Mouse (Mus musculus) C2C12 (cell line): ENCODE measurements around the gene Tubg2. TPM values are rescaled to one million over a fixed set of nuclear protein-coding genes. Genes with fewer than 3 reads are reported as not detected.

Experiments used
- H3K27me3 ChIP-seq: one replicate; pipeline ENCODE4 v1.6.1; 2011; ENCODE audit not compliant: control insufficient read depth, insufficient read depth, insufficient read length
- H3K36me3 ChIP-seq: one replicate; pipeline ENCODE4 v1.6.1; 2011; ENCODE audit not compliant: control insufficient read depth, insufficient read depth
- H3K4me3 ChIP-seq: one replicate; pipeline ENCODE4 v1.5.1; 2011; ENCODE audit warnings: mild to moderate bottlenecking, control low read depth; ENCODE audit not compliant: poor library complexity, insufficient read depth, severe bottlenecking
- H3K79me2 ChIP-seq: one replicate; pipeline ENCODE4 v1.6.1; 2011; ENCODE audit not compliant: control insufficient read depth, insufficient read depth
- H3K79me3 ChIP-seq: one replicate; pipeline ENCODE4 v1.6.1; 2011; ENCODE audit warnings: low read depth, control low read depth
- H3ac ChIP-seq: one replicate; pipeline ENCODE3; 2011; ENCODE audit warnings: low read depth; ENCODE audit not compliant: control insufficient read depth, insufficient read length
- CEBPB ChIP-seq: IDR thresholded peaks from one replicate; pipeline ENCODE4 v1.6.1; 2011; ENCODE audit warnings: low read depth, mild to moderate bottlenecking, control low read depth, moderate library complexity
- CTCF ChIP-seq: IDR thresholded peaks from one replicate; pipeline ENCODE4 v1.5.1; 2011; ENCODE audit not compliant: control insufficient read depth, insufficient read depth, insufficient read length
- FOSL1 ChIP-seq: IDR thresholded peaks from one replicate; pipeline ENCODE4 v1.8.0; 2011; ENCODE audit warnings: mild to moderate bottlenecking, low read length; ENCODE audit not compliant: poor library complexity, insufficient read depth, severe bottlenecking
- MAX ChIP-seq: IDR thresholded peaks from one replicate; pipeline ENCODE4 v1.6.1; 2011; ENCODE audit warnings: mild to moderate bottlenecking, control low read depth
- MYOD1 ChIP-seq: IDR thresholded peaks from one replicate; pipeline ENCODE4 v1.6.1; 2011; ENCODE audit warnings: low read depth; ENCODE audit not compliant: control insufficient read depth, insufficient read length
- MYOG ChIP-seq: IDR thresholded peaks from one replicate; pipeline ENCODE4 v1.6.1; 2011; ENCODE audit not compliant: control insufficient read depth, insufficient read length; ENCODE audit errors: extremely low read depth
- USF1 ChIP-seq: IDR thresholded peaks from one replicate; pipeline ENCODE4 v1.6.1; 2011; ENCODE audit warnings: low read depth, mild to moderate bottlenecking, control low read depth, moderate library complexity
- polyA plus RNA-seq: library from polyadenylated mRNA; unstranded; fragments of >200 nt; fragmentation: generic; extraction: Trizol; gene quantifications from one replicate; pipeline ENCODE4 v1.2.1, GENCODE M21; 2012; ENCODE audit warnings: missing spikeins

The Tubg2 gene
- polyA plus RNA-seq, 1 experiment, result 0.13 TPM

DNA sequence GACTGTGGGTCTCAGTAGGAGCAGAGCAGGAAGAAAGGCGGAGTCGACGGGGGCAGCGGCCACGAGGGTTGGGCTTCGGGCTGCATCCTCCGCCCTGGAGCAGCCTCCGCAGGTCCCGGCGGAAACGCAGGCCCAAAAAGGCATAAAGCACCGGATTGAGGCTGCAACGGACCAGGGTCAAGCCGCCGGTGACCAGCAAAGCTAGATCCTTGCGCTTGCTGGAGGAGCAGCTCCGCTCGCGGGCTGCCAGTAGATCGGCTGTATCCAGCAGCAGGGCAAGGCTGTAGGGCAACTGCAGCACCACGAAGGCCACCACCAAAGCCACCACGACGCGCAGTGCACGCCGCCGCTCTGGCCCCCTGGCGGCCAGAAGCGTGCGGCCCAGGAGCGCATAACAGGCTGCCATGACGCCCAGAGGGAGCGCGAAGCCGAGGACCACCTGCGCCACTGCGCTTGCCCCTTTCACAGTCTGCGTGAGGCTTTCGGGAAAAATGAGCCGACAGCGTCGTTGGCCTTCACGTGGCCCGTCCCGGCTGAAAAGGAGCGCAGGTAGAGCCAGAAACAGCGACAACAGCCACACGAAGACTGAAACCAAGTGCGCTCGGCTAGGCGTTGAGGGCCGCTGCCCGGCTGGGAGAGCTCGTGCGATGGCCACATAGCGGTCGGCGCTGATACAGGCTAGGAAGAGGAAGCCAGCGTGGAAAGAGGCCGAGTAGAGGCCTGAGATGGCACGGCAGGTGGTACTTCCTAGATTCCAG, 18.1 kb downstream of the Tubg2 start:
- Histone ChIP-seq H3K79me2 (peaks cover 22% of the 10 kb centered on the region), H3K79me3 (peaks cover 17% of the 10 kb centered on the region), H3ac (peak overlapping the region; percentile 65), H3K36me3 (no peaks in the 10 kb centered on the region), H3K27me3 (no peaks in the 10 kb centered on the region), H3K4me3 (peak overlapping the region; percentile 29)
- TF ChIP-seq USF1 (no peak), MYOG (no peak), CTCF (peak; percentile 99), MAX (peak; percentile 94), MYOD1 (no peak), FOSL1 (no peak), CEBPB (no peak)

DNA sequence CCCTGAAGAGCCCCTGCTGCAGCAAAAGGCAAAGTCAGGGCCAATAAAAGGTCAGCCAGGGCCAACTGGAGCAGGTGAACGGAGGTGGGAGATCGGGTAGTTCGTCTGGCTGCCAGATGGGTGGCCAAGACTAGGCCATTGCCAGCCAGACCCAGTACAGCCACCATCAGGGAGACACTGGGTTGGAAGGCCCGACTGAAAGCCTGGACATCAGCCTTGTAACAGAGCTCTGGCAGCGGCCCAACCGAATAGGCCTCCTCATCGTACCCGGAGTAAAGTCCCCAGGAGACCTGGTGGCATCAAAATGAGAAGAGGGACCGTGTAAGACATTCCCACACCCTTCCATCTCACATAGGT, 18.7 kb downstream of the Tubg2 start:
- no peaks in the 10 kb centered on the region for H3K36me3 ChIP-seq
- H3K79me2 ChIP-seq, result peaks cover 16% of the 10 kb centered on the region
- H3K27me3 ChIP-seq, result no peaks in the 10 kb centered on the region
- H3K4me3 ChIP-seq, result peak overlapping the region; percentile 29
- H3ac ChIP-seq, result no peak overlapping the region
- no peak for TF ChIP-seq MYOD1
- TF ChIP-seq USF1, result no peak
- no peak for TF ChIP-seq MAX
- no peak for TF ChIP-seq MYOG
- TF ChIP-seq FOSL1, result no peak
- no peak for TF ChIP-seq CTCF
- TF ChIP-seq CEBPB, result no peak
- H3K79me3 ChIP-seq, result peaks cover 11% of the 10 kb centered on the region

DNA sequence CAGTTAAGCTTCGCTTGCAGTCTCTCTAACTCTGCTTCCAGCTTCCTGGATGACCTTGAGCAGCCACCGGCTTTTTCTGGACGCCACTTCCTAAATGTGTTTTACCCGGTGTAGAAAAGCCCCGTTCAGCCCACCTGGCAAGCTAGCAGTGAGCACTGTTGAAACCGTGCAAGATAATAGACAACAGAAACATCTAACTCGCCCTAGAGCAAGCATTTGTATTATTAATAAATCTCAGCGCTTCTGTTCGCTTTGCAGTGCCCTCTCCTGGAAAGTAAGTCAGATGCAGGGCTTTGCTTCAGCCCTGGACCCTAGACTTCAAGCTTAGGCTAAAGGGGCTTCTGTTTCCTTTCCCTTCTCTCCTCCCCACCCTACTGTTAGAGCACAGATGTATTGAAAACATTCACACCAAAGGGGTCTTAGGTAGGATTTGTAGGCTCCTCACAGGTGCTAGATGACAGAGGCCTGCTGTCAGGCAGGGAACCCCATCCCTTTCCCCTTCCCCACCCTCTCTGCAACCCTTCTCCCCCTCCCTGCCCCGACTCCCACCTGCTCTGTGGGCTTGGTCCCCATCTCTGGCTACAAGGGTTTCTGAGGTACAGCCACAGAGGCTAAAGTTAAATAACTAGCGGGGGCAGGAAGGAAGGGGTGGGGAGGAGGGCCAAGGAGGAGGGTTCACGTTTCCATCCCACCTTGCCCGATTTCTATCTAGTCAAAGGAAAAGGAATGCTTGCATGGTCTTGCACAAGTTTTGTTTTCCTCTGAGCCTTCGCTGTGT, 19.3 kb downstream of the Tubg2 start, which contains the start of gene Ccr10:
Gene Ccr10 (minus strand): TSS at position 593 of the 778 bp plus-strand sequence.
- Histone ChIP-seq H3K36me3 (no peaks in the 10 kb centered on the region), H3K79me2 (peaks cover 9% of the 10 kb centered on the region), H3K4me3 (peak within 1 kb of the TSS; percentile 29), H3K27me3 (no peaks in the 10 kb centered on the region), H3ac (no peak within 1 kb of the TSS), H3K79me3 (peaks cover 4% of the 10 kb centered on the region)
- no peak for TF ChIP-seq MYOD1
- no peak for TF ChIP-seq USF1
- no peak for TF ChIP-seq MAX
- no peak for TF ChIP-seq CTCF
- no peak for TF ChIP-seq CEBPB
- TF ChIP-seq FOSL1, result no peak
- TF ChIP-seq MYOG, result no peak

- no peaks in the 10 kb centered on the region for H3K79me3 ChIP-seq
- no peaks in the 10 kb centered on the region for H3K36me3 ChIP-seq
- H3ac ChIP-seq, result no peak overlapping the region
- no peak for TF ChIP-seq USF1
- peaks cover 3% of the 10 kb centered on the region for H3K79me2 ChIP-seq
- H3K27me3 ChIP-seq, result no peaks in the 10 kb centered on the region
- H3K4me3 ChIP-seq, result no peak overlapping the region
Measured at GRCm38 (mm10) chr11:101175636-101176116, 20.0 kb downstream of the Tubg2 start.

DNA sequence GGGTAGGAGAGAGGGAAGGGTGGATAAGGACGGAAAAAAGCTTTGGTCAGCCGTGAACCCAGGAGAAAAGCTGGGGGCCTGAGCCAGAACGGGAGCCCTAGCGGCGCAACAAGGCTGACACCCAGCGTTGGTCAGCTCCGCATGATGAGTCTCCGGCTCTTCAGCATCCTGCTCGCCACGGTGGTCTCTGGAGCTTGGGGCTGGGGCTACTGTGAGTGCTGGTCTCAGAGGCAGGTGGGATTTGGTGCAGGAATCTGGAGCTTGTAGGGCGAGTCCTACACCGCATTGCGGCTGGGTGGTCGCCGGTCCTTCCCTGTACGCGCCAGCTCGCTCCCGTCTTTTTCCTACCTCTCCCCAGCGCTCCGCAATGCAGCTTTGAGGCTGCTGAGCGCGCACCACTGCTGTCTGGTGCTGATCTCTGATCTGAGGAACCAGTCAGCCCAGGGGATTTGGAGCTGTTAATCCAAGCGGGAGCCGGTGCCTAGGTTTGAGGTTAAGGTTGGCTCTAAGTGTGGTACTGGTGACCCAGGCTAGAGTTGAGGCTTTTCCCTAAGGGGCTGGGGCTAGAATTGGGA, 20.5 kb downstream of the Tubg2 start:
- Histone ChIP-seq H3K79me2 (no peaks in the 10 kb centered on the region), H3K4me3 (no peak overlapping the region), H3K27me3 (no peaks in the 10 kb centered on the region), H3K36me3 (no peaks in the 10 kb centered on the region), H3ac (no peak overlapping the region), H3K79me3 (no peaks in the 10 kb centered on the region)
- TF ChIP-seq MYOD1 (no peak), USF1 (no peak), MAX (no peak), CTCF (peak; percentile 25), CEBPB (no peak), FOSL1 (no peak), MYOG (no peak)
